Mouse (Mus musculus): Measurements from ENCODE around the gene Dnaja2.

- no peak for TF ChIP-seq CTCF (IDR thresholded peaks at IDR 0.05; ENCODE audit: borderline replicate concordance, extremely low read depth, insufficient read depth, insufficient read length)
- TF ChIP-seq POLR2A (IDR thresholded peaks at IDR 0.05; ENCODE audit: borderline replicate concordance, extremely low read depth, insufficient read depth, insufficient read length, poor library complexity, severe bottlenecking), result no peak
Measured at GRCm38 (mm10) chr8:85536332-85536731, 18.8 kb downstream of the Dnaja2 start.

Measured in brain, embryonic 14.5 days (tissue).